Mouse (Mus musculus): ENCODE results near the gene Nup160.
A peak's percentile ranks its signal among the peaks of the same experiment; 100 is the strongest.

Nup160 gene

GRCm38 (mm10) chr2:90677007-90677406 lies at the start of gene Nup160:
Gene Nup160 (plus strand): TSS chr2:90677215.
- peak; percentile 28 for DNase-seq (ENCODE audit: low read depth, low spot score)

DNA sequence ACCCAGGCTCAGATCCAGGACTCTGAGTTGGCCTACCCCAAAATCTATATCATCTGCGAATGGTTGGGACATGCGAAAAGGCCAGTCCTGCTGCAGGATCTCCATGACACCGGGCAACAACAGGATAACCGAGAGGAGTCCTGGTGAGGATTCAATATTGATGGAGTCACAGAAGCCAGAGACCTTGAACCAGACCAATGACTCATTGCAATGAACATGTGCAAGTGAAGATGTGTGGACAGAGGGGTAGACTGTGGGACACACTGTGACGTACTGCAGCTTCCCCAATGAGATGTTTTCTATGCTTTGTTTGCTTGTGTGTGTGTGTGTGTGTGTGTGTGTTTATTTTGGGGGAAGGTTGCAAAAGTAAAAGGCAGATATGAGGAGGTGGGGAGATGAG lies 48.8 kb upstream of the Nup160 start:
- no peak for DNase-seq (ENCODE audit: low read depth, low spot score)

DNA sequence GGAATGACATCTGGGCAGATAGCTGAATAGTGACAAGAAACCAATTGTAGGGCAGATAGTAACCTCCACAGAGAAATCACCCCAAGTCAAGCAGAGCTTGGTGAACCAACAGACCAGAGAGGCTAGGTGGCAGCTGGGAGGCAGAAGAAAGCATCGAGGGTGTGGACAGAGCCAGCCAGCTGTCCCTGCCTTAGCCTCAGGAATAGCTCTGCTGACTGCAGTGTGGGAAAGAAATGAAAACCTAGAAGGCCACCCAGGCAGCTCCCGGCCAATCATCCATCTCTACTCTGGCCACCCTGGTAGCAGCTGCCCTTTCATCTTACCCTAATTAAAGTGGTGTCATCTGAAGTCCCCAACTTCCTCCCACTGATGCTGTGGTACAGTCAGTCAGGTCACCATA lies 47.5 kb upstream of the Nup160 start:
- DNase-seq (ENCODE audit: low read depth, low spot score), result no peak

DNA sequence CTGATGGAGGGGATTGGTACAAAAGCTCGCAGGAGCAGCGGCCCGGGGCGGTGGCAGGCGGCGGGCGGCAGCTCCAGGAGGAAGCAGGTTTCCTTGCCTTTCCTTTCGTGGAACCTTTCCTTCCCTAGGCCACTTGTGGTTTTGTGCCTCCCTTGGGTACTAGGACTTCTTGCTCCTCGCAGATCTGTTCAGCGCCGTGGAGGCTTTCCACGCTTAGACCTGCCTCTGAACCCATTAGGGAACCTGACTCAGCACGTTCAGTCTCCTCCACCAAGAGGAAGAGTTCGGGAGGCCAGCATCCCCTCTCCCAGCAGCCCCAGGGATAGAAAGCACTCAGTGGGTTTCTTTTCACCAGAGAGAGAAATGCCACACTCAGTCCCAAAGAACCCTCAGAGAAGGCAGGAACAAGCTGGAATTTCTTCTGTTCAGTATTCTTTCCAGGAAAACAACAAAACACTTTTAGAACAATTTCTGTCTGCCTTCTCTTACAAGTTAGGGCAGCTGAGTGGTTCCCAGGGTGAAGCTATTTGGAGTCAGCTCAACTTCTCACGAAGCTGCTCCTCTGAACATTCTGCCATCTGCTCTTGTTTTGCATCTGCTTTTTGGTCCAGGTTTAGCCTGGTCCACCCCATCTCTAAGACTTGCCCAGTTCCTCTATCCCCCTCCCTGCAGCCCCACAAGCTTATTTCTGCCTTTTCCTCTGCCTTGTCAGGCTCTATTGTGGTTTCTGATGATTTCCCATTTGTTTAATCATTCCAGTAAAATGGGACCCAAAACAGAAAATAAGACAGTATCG lies 44.9 kb upstream of the Nup160 start:
- DNase-seq (ENCODE audit: low read depth, low spot score), result peak; percentile 31

GRCm38 (mm10) chr2:90634671-90635070 lies 42.3 kb upstream of the Nup160 start:
- no peak for DNase-seq (ENCODE audit: low read depth, low spot score)

- no peak for DNase-seq (ENCODE audit: low read depth, low spot score)
These were observed 41.8 kb upstream of the Nup160 start for GRCm38 (mm10) chr2:90635085-90635723.

GRCm38 (mm10) chr2:90636853-90637252 lies 40.2 kb upstream of the Nup160 start:
- DNase-seq (ENCODE audit: low read depth, low spot score), result peak; percentile 81

- DNase-seq (ENCODE audit: low read depth, low spot score), result no peak
These were observed 37.8 kb upstream of the Nup160 start for GRCm38 (mm10) chr2:90638986-90639746.

DNA sequence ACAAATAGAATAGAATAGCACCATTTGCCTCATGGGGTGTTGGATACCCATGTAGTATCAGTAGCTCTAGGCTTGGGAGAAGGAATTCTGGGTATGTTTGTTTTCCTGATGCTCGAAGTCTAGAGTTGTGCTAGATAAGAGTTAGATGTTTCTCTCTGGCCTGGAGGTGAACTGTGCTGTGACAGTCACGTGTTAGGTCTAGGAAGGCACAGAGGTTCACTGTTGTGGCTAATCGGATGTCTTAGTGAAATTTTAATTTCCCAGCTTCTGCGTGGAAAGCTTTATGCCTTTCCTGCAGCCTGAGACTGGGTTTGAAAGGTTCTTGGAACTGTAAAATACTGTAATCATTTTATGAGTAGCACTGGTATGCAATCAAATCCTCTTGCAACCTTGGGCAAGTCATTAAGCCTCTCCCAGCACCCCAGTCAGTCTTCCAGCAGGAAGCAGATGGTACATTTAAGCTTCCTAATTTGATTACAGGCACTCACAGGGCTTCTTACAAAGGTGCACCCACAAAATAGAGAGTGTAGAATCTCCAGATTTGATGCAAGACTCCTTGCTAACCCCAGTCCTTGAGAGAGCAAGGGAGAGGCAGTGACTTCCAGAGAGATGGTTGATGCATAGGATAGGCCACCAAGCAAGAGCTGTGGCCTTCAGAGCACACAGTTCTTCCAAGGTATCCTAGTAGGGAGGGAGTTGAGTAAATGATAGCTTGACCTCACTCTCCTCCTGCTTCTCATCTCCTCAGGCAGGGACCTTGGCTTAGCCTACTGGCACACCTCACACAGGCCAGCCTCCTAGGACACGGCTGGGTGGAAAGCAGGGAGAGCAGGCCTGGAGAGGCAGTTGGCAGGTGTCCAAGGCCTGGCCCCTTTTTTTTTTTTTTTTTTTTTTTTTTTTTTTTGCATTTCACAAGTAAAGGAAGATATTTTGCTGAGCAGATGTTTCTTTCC lies 37.0 kb upstream of the Nup160 start:
- DNase-seq (ENCODE audit: low read depth, low spot score), result no peak

- no peak for DNase-seq (ENCODE audit: low read depth, low spot score)
These were observed 35.9 kb upstream of the Nup160 start for GRCm38 (mm10) chr2:90641007-90641709.

- no peak for DNase-seq (ENCODE audit: low read depth, low spot score)
These were observed 35.3 kb upstream of the Nup160 start for GRCm38 (mm10) chr2:90641710-90642039.

GRCm38 (mm10) chr2:90647084-90647483 lies 29.9 kb upstream of the Nup160 start:
- no peak for DNase-seq (ENCODE audit: low read depth, low spot score)

GRCm38 (mm10) chr2:90649405-90649804 lies 27.6 kb upstream of the Nup160 start:
- no peak for DNase-seq (ENCODE audit: low read depth, low spot score)

GRCm38 (mm10) chr2:90649965-90650364 lies 27.1 kb upstream of the Nup160 start:
- no peak for DNase-seq (ENCODE audit: low read depth, low spot score)

GRCm38 (mm10) chr2:90652101-90652500 lies 24.9 kb upstream of the Nup160 start:
- DNase-seq (ENCODE audit: low read depth, low spot score), result no peak

- DNase-seq (ENCODE audit: low read depth, low spot score), result peak; percentile 49
These were observed 24.0 kb upstream of the Nup160 start for GRCm38 (mm10) chr2:90652993-90653392.

GRCm38 (mm10) chr2:90655449-90655848 lies 21.6 kb upstream of the Nup160 start:
- no peak for DNase-seq (ENCODE audit: low read depth, low spot score)

GRCm38 (mm10) chr2:90658613-90659012 lies 18.4 kb upstream of the Nup160 start:
- DNase-seq (ENCODE audit: low read depth, low spot score), result no peak

DNA sequence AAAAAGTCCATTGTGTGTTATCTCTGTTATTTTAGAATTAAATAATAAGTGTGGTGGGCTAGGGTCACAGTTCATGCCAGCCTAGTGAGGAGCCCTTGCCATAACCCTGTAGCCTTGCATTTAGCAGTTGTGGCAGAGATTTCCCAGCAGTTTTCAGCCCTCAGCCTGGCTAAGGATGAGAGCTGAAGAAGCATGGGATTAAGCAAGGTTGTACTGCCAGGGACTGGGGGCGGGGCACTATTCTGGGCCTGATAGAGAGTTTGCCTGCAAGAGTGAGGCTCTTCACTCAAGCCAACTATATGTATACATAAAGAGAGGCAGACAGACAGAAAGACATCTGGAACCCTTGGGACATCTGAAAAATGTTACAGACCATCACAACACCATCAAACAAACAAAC lies 18.0 kb upstream of the Nup160 start:
- no peak for DNase-seq (ENCODE audit: low read depth, low spot score)

- DNase-seq (ENCODE audit: low read depth, low spot score), result no peak
These were observed 17.4 kb upstream of the Nup160 start for GRCm38 (mm10) chr2:90659639-90660038.

- DNase-seq (ENCODE audit: low read depth, low spot score), result no peak
These were observed 16.1 kb upstream of the Nup160 start for GRCm38 (mm10) chr2:90660947-90661346.

All from R1 (cell line).